Mouse (Mus musculus) mouse trophoblast stem cell (cell line): ENCODE data around the gene Lsp1.

ENCODE experiments used
- in situ Hi-C, 2 experiments: fragments of 300-500 bp; cut with MseI, MboI; formaldehyde crosslinking; loops; 2 replicates in 1 of 2; 3 replicates in 1 of 2; pipeline ENCODE4 v1.15.1; 2025

The Lsp1 gene

DNA sequence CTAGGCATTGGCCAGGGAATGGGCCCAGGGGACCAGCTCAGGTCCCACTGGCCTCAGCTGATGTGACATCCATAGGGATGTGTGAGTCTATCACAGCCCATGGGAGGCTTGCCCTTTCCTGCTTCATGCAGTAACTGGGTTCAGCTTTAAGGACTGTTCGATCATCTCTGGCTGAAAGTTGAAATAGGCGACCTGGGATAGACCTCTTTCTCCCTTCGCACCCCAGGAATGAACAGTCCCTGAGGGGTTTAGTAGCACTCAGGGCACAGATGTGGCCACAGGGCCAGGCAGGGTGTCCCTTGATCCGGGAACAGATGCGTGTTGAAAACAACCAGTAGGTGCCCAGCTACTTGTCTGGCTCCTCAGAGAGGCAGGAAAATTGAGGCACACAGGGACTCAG lies 15.7 kb downstream of the Lsp1 start:
- in situ Hi-C loops: no loop called here

DNA sequence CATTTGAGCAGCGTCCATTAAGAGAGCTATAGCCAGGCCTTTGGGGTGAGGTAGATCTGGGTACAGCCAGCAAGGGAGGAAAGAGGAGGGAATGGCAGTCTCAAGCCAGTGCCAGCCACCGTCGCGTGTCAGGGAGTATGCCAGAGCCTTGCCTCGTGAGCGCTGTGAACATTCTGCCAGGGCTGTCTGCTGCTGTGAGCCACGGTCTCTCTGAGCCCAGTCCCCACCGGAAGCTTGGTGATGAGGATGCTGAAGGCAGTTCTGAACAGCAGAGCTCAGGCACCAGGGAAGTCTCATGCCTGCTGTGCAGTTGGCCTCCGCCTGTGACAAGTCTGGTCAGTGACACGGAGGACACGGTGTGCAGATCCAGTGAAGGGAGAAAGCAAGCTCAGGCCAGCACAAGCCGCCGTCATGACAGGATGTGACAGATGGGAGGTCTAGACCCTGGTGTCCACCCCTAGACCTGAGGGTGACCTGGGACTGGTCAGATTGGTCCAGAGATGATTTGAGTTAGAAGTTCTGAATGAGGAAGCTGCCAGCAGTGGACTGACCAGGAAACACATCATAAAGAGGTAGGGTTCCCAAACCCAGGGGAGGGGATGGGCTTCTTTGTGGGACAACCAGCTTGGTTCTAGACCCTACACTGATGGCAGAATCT lies 16.3 kb downstream of the Lsp1 start:
- in situ Hi-C loops: no loop called here

DNA sequence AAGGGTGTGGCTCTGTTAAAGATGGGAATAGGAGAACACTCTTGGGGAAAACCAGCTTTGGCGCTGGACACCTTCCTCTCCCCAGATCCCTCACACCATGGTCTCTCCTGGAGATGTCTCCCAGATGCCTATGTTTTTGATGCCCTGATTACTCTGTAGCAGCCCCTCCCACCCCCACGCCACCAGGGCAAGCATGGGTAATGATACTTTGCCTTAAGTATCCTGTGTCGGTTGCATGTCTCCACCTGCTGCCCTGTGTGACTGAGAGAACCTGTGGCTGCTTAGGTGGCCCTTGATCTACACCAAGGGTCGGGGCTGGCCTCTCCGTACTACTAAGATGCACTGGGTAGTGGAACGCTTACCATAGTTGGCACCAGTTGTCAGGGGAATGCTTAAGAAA lies 17.4 kb downstream of the Lsp1 start:
- in situ Hi-C loops: no loop called here

DNA sequence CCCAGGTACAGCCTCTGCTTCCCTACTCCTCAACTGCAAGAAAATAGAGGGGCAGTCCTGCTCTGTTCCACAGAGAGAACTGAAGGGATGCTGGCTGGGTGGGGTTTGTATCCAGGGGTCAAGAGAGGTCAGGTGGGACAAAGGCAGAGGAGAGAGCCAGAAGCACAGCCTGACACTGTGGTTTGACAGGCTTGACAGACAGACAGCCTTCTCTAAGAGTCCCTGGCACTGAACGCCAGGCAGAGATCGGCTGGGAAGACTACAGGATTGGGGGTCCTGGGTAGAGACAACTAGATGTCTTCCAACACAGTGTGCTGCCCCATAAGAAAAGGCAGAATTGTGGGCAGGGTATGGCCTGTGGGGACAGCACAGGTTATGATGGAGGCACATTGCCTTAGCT lies 18.0 kb downstream of the Lsp1 start:
- in situ Hi-C loops: no loop called here

DNA sequence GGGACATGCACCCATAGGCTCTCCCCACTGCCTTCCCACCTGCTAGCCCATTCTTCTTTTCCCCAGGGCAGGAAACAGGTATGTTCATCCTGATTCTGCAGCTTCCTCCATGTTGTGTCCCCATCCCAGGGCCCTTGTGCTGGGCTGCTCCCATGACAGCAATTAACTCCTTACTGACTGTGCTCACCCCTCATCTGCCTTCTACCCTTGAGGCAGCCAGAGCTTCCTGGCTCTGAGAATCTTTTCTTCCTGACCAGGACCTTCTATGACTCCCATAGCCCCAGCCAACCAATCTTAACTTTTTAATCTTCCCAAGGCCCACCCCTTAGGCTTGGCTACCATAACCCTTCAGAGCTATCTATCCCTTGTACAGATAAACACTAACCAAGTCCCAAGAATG lies 18.7 kb downstream of the Lsp1 start:
- in situ Hi-C loops: no loop called here

DNA sequence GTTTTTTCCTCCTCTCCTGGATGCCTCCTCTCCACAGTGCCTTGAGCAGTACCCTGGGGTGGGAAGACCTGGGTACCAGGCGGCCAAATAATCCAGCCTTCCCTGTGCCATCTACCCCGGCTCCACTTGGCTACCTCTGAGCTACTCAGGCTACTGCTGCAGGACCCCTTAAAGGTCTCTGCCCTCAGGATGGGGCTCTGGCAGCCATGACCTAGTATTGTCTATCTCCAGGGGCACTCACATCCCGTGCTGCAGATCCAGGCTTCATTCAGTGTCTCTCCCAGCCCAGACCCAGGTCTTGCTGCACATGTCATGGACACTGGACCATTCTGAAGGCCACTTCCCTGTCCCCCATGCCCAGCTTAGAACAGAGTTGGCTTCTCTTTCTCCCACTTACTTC lies 19.3 kb downstream of the Lsp1 start:
- in situ Hi-C loops: loop anchor here in 1 of 2 experiments (10.0 kb wide), 1 partner anchor 195 kb away; no protein-coding TSS in a partner anchor

DNA sequence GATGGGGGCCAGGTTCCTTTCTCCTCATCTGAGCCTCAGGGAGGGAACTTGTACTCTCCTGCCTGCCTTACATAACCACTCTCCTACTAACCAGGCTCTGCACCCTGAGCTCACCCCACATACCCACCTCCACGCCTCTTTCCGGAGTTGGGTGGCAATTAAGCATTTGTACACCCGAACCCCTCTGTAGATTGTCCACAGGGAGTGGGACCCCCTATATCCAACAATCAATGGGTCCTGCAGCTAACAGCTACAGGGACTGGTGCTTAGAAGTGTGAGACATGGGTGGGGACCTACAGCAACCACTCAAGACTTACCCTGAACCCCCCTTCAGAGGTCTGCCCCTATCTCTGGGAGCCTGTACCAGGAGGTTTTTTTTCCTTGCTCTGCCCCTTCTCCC lies 20.1 kb downstream of the Lsp1 start:
- in situ Hi-C loops: loop anchor here in 1 of 2 experiments (10.0 kb wide), 1 partner anchor 194 kb away; no protein-coding TSS in a partner anchor

DNA sequence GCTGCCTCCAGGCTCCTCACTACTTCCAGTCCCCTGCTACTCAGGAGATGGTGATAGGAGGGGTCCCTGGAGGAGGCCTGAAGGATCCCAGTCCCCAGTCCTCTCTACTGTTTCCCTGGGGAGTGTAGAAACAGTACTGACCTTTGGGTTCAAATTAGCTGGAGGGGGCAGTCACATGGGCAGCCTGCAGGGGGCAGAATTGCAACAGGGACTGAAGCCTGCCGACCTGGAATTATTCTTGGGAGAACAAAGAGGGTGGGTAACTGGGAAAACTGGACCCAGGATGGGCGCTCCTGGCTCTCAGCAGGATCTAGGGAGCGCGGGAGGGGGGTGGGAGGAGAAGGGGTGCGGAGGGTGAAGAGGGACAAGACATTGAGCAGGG lies 20.6 kb downstream of the Lsp1 start:
- in situ Hi-C loops: loop anchor here in 1 of 2 experiments (10.0 kb wide), 1 partner anchor 194 kb away; no protein-coding TSS in a partner anchor

DNA sequence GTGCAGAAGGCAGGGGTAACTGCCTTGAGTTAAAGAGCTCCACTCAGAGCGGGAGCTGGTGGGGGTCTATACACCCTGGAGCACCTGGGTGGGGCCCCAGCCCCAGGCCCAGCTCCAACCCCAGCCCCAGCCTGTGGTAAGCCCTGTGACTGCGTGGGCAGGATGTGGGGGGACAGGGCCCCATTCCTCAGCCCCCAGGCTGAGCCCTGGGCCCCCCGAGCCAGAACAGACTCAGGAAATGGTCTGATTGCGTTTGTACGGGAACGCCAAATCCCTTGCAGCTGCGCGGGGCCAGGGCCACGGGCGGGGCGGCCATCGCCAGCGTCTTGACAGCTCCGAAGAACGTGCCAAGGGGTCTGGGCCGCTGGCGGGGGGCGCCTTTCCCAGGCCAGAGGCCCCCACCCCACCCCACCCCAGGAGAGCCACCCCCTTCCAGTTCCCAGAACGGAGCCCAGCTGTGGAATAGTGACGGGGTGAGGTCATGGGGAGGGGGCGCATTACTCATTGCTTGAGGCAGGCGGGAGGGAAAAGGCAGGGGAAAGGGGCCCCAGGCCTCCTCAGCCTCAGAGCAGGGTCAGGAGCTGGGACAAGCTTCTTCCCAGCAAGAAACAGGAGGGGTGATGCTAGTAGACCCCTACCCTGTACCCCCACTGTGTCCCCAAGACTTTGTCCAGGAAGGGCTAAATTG lies 21.1 kb downstream of the Lsp1 start:
- in situ Hi-C loops: loop anchor here in 1 of 2 experiments (10.0 kb wide), 1 partner anchor 193 kb away; no protein-coding TSS in a partner anchor

DNA sequence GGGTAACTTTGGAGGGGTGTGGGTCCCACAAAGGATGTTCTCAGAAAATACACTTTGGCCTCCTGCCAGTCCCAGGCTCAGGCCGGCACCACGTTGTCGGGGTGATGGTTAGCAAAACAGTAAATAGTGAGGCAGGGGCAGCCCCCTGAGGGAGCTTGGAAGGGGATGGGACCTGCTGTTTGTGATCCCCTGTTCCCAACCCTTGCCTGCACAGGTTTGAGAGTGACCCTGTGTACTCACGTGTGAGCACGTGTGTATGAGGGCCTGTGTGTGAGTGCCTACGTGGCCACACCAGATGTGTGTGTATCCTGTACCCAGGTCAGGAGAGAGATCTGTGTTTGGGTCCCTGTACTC lies 21.6 kb downstream of the Lsp1 start:
- in situ Hi-C loops: loop anchor here in 1 of 2 experiments (10.0 kb wide), 1 partner anchor 193 kb away; no protein-coding TSS in a partner anchor

DNA sequence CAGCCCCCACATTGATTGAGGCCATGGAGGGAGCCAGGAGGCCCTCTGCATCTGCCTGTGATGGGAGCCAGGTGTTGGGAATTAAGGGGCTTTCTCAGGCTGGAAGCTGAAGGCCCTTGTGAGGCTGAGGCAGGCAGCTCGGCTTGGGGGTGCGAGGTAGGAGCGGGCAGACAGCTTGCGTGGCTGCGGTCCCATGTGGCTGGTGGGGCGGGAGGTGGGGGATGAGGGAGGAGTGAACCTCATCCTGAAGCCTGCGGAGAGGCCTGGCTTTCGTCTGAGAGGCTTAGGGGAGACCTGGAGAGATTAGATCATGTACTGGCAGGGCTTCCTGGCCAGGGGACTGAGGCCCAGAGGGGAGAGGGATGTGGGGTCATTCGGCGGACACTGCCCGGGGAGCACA lies 22.5 kb downstream of the Lsp1 start:
- in situ Hi-C loops: loop anchor here in 1 of 2 experiments (10.0 kb wide), 1 partner anchor 192 kb away; no protein-coding TSS in a partner anchor

DNA sequence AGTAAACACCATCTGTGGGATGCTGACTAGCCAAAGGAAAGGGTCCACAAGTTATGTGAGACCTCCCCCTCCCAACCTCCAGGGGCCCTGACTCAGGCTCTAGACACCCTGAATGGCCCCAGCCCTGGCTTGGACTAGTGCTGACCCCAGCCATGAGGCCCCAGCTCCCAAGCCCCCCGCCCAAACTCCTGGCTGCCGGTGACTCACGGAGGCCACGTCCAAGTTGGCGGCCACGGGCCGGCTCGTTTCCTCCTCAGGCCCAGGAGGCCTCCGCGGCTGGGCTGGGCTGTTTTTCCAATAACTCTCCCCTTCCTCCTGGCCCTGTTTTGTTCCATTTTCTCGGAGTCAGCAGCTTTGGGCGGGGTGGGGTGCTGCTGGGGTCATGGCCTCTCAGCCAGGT lies 24.2 kb downstream of the Lsp1 start:
- in situ Hi-C loops: loop anchor here in 1 of 2 experiments (10.0 kb wide), 1 partner anchor 190 kb away; no protein-coding TSS in a partner anchor

DNA sequence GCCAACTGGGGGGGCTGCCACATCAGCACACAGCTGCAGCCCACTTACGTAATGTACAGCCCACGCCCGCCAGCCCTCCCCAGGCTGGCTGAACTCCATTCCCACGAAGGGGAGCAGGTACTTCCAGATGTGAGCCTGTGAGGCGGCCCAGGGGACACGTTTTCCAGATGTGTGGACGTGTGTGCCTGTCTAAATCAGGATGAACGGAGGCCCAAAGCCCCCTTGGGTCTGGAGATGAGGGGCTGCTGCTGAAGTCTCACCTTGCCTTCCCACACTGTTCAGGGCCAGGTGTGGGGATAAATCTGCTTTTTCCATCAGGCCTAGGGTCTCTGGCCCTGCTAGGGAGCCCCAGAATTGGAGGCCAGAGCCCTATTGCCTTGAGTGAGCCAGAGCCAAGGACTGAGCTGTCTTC lies 26.1 kb downstream of the Lsp1 start:
- in situ Hi-C loops: loop anchor here in 1 of 2 experiments (10.0 kb wide), 1 partner anchor 188 kb away; no protein-coding TSS in a partner anchor

DNA sequence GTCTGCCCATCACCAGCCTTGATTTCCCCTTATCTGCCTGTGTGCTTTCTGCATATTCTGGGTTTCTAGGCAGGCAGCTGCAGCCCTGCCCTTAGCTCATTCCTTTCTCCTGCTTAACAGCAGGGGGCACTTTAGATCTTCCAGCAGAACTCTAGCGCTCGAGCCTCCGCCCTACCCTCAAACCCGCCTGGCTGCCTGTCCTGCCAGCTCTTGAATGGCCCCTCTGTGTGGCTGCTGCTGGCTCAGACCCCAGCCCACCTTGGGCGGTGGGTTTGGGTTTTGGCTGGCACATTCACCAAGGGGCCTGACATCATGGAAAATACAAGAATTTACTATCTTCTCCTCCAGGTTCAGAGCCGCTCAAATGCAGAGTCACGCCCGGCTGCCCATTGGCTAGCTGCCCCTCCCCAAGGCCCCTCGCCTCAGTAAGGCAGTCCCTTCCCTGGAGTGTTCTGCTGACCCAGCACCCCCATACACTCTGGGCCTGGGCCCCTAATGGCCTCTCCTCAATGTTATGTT lies 26.8 kb downstream of the Lsp1 start:
- in situ Hi-C loops: loop anchor here in 1 of 2 experiments (10.0 kb wide), 1 partner anchor 187 kb away; no protein-coding TSS in a partner anchor

DNA sequence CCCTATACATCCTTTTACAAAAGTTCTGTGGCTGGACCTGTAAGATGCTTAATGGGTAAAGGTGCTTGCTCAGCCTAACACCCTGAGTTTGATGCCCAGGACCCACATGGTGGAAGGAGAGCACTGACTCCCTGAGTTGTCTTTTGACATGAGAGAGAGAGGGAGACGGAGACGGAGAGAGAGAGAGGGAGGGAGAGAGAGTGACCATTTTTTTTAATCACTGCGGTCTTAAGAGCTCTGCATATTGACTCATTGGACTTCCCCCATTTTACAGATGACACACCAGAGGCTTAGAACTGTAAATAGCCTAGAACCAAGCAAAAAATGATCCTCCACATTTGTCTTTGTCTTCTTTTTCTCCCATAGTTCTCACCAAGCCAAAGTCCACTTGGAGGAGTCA lies 27.4 kb downstream of the Lsp1 start:
- in situ Hi-C loops: loop anchor here in 1 of 2 experiments (10.0 kb wide), 1 partner anchor 187 kb away; no protein-coding TSS in a partner anchor

DNA sequence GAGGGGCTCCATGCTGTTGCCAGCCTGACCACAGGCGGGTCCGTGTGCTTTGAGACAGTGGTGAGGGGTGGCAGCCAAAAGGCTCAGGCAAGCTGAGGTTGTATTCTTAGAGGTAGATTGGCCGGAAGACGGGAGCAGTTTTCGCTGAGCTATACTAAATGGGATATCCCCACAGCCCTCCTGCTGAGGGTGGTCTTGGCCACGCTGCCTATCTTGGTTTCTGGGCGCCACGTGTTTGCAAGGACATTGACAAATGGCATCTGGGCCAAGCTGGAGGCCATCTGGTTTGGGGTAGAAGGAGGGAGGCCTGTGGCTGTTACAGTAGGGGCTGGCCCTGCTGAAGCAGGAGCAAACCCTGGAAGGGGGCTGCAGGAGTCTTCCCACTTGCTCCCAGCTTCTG lies 32.9 kb downstream of the Lsp1 start:
- in situ Hi-C loops: no loop called here

DNA sequence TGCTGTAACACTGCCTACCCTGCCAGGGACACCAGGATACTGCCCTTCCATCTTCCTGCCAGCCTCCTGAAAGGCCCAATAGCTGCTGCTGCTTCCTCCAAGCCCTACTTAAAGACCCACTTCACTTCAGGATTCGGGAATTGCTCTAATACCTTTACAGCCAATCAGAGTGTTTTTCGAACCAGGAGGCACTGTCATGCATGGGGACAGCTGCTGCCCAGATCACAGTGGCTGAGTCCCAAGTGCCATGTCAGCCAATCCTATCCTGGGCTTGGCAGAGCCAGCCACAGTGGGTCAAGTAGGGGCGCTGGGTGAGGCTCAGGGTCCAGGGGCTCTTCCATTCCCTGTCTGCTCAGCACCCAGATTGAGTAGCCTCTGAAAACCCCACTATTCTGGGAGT lies 35.5 kb downstream of the Lsp1 start:
- in situ Hi-C loops: no loop called here

DNA sequence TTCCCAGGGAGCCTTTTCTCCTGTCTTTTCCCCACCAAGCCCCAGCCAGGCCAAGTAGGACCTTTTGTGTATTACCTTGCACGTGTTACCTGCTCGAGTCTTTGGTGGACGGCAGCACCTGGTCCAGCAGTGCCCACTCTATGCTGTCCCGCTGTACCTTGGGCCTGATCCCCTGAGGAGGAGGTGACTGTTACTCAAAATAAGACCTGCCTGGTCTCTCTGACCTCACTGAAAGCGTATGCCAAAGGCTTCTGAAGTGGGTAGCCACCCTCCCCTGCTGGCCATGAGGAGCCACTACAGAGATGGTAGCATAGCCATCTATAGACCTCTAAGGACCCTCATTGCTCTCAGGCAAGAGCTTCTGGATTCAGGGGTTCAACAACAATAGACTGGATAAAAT lies 36.2 kb downstream of the Lsp1 start:
- in situ Hi-C loops: no loop called here

DNA sequence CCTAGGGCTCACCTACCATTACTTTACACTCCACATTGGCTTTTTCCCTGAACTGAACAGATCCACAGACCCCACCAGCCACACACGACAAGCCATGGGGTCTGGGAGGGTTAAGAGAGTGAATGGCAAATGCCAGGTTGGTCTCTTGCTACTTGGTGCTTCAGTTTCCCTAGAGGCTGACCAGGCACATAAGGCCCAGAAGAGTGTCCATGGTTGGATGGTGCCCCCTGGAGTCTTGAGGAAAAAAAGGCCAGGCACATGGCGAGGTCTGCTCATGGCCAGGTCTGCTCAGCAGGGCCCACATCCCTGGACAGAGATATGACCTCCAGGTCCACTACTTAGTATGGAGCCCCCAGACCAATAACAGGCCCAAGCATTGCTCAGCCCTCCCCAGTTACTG lies 37.2 kb downstream of the Lsp1 start:
- in situ Hi-C loops: no loop called here

DNA sequence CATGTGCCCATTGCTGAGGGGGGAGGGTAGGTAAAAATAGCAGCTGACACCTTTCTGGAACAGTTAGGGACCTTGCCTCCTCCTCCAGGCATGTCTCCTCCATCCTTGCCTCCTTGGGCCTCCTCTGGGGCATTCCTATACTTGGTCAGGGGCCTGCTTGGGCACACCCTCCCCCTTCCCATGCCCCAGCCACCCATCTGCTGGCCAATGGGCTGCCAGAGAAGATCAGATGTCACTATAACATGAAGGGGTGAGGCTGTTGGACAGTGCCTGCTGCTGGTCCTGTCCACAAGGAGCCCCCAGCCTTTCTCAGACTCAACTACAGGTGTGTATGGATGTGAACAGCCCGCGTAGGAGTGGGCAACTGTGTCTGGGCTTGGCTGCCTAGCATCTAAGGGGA lies 38.0 kb downstream of the Lsp1 start, which contains the start of gene Tnnt3:
Gene Tnnt3, plus strand, starts transcription at position 262 of the 400 bp plus-strand sequence.
- in situ Hi-C loops: no loop called here

DNA sequence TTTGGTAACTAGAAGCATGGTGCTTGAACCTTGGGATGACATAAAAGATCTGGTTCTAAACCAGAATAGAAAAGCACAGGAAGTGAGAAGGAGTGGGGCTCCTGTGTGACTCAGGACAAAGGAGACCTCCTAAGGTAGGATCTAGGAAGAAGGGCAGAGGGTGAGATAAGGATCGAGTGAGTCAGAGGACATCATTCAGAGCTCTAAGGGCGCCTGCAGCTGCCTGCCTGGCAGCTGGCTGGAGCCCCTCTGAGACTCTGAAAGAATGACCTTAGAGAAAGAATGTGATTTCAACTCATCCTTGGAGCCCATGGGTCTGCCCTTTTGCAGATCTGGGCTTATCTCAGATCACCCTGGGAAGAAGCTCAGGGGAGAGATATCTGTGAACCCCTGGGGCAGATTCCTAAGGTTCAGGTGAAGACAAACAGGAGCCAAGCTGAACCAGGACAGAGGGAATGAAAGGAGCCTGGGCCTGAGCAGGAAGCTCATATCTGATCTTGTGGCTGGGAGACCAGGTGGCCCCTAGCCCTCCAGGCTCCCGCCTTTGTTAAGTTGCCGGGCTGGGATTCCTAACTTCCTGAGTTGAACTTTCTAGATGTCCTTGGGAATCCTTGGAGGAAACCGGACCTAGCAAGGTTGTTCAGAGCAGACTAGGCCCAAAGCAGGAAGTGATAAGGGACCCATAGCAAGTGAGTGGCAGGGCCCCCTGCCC lies 38.6 kb downstream of the Lsp1 start:
- in situ Hi-C loops: no loop called here

DNA sequence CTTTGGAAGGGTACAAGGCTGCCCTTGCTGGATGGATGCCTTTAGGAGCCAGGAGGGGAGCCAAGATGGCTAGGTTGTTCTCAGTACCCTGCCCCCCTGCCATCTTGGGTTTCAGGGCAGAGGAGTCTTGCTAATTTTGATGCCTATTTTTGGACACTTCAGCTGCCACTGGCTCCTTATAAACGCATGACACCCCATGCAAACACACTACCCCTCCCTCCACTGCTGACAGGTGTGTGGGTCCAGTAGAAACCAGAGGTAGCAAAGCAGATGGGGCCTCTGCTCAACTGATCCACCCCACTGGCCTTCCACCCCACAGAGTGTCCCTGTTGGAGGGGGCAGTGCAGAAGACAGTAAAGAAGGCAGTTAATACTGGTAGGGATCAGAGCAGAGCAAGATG lies 39.4 kb downstream of the Lsp1 start:
- in situ Hi-C loops: no loop called here
